Mouse (Mus musculus): ENCODE results near the gene Kdelr2. TPM values are rescaled to one million over a fixed set of nuclear protein-coding genes. Genes with fewer than 3 reads are reported as not detected.
"Not testable (repeated sequence)": the region's sequence is repeated elsewhere in the genome, so short reads cannot be mapped to it uniquely, and the experiment has no call there.

Gene Kdelr2
- polyA plus RNA-seq, 1 experiment = 64.3 TPM

- Histone ChIP-seq H3K4me3 (ENCODE audit: control insufficient read depth, low read depth, low read length) (no peak overlapping the region), H3K27me3 (ENCODE audit: control insufficient read depth, insufficient read depth, low read length) (no peaks in the 10 kb centered on the region), H3K36me3 (ENCODE audit: control insufficient read depth, insufficient read depth, low read length) (no peaks in the 10 kb centered on the region), H3K4me1 (ENCODE audit: control insufficient read depth, insufficient read depth, low read length) (peaks cover 15% of the 10 kb centered on the region), H3K27ac (ENCODE audit: control insufficient read depth, insufficient read depth, low read depth, low read length) (no peak overlapping the region)
- peak; percentile 77; the same call in 1 of the 2 replicates for TF ChIP-seq CTCF (IDR thresholded peaks at IDR 0.05; ENCODE audit: control insufficient read depth, insufficient read depth, insufficient replicate concordance, low read depth, low read length)
- no peak for TF ChIP-seq POLR2A (IDR thresholded peaks at IDR 0.05; ENCODE audit: control insufficient read depth, low read depth, low read length)
Measured at GRCm38 (mm10) chr5:143376156-143376555, 27.5 kb upstream of the Kdelr2 start.

- Histone ChIP-seq H3K27ac (ENCODE audit: control insufficient read depth, insufficient read depth, low read depth, low read length) (no peak overlapping the region), H3K27me3 (ENCODE audit: control insufficient read depth, insufficient read depth, low read length) (no peaks in the 10 kb centered on the region)
Measured at GRCm38 (mm10) chr5:143386797-143387621, 16.6 kb upstream of the Kdelr2 start.

GRCm38 (mm10) chr5:143394184-143394583, 9.5 kb upstream of the Kdelr2 start:
- H3K4me1 ChIP-seq (ENCODE audit: control insufficient read depth, insufficient read depth, low read length) = no peaks in the 10 kb centered on the region
- no peak for TF ChIP-seq POLR2A (IDR thresholded peaks at IDR 0.05; ENCODE audit: control insufficient read depth, low read depth, low read length)
- no peak; the same call in 1 of the 2 replicates for TF ChIP-seq CTCF (IDR thresholded peaks at IDR 0.05; ENCODE audit: control insufficient read depth, insufficient read depth, insufficient replicate concordance, low read depth, low read length)
- no peak overlapping the region for H3K27ac ChIP-seq (ENCODE audit: control insufficient read depth, insufficient read depth, low read depth, low read length)
- no peaks in the 10 kb centered on the region for H3K36me3 ChIP-seq (ENCODE audit: control insufficient read depth, insufficient read depth, low read length)
- H3K27me3 ChIP-seq (ENCODE audit: control insufficient read depth, insufficient read depth, low read length) = no peaks in the 10 kb centered on the region
- no peak overlapping the region for H3K4me3 ChIP-seq (ENCODE audit: control insufficient read depth, low read depth, low read length)

More at GRCm38 (mm10) chr5:143386797-143387621, 16.6 kb upstream of the Kdelr2 start:
- no peak for TF ChIP-seq CTCF (IDR thresholded peaks at IDR 0.05; ENCODE audit: control insufficient read depth, insufficient read depth, insufficient replicate concordance, low read depth, low read length)
- no peak for TF ChIP-seq POLR2A (IDR thresholded peaks at IDR 0.05; ENCODE audit: control insufficient read depth, low read depth, low read length)
- H3K4me1 ChIP-seq (ENCODE audit: control insufficient read depth, insufficient read depth, low read length) = peaks cover 8% of the 10 kb centered on the region
- H3K36me3 ChIP-seq (ENCODE audit: control insufficient read depth, insufficient read depth, low read length) = no peaks in the 10 kb centered on the region
- H3K4me3 ChIP-seq (ENCODE audit: control insufficient read depth, low read depth, low read length) = peak overlapping the region; percentile 32

- not testable (repeated sequence) for H3K27me3 ChIP-seq (ENCODE audit: control insufficient read depth, insufficient read depth, low read length); H3K36me3 ChIP-seq (ENCODE audit: control insufficient read depth, insufficient read depth, low read length); H3K4me3 ChIP-seq (ENCODE audit: control insufficient read depth, low read depth, low read length); H3K27ac ChIP-seq (ENCODE audit: control insufficient read depth, insufficient read depth, low read depth, low read length); H3K4me1 ChIP-seq (ENCODE audit: control insufficient read depth, insufficient read depth, low read length)
Measured at GRCm38 (mm10) chr5:143394966-143395365, 8.7 kb upstream of the Kdelr2 start.

GRCm38 (mm10) chr5:143395649-143396048, 8.0 kb upstream of the Kdelr2 start:
- Histone ChIP-seq H3K27ac (ENCODE audit: control insufficient read depth, insufficient read depth, low read depth, low read length) (no peak overlapping the region), H3K36me3 (ENCODE audit: control insufficient read depth, insufficient read depth, low read length) (no peaks in the 10 kb centered on the region), H3K4me1 (ENCODE audit: control insufficient read depth, insufficient read depth, low read length) (no peaks in the 10 kb centered on the region), H3K27me3 (ENCODE audit: control insufficient read depth, insufficient read depth, low read length) (no peaks in the 10 kb centered on the region), H3K4me3 (ENCODE audit: control insufficient read depth, low read depth, low read length) (no peak overlapping the region)
- TF ChIP-seq CTCF (IDR thresholded peaks at IDR 0.05; ENCODE audit: control insufficient read depth, insufficient read depth, insufficient replicate concordance, low read depth, low read length) (peak; percentile 32; the same call in 1 of the 2 replicates), POLR2A (IDR thresholded peaks at IDR 0.05; ENCODE audit: control insufficient read depth, low read depth, low read length) (no peak)

- H3K27ac ChIP-seq (ENCODE audit: control insufficient read depth, insufficient read depth, low read depth, low read length) = no peak overlapping the region
- no peak overlapping the region for H3K4me3 ChIP-seq (ENCODE audit: control insufficient read depth, low read depth, low read length)
- H3K4me1 ChIP-seq (ENCODE audit: control insufficient read depth, insufficient read depth, low read length) = peaks cover 6% of the 10 kb centered on the region; the same call in 1 of the 2 replicates
- H3K27me3 ChIP-seq (ENCODE audit: control insufficient read depth, insufficient read depth, low read length) = no peaks in the 10 kb centered on the region
- no peak for TF ChIP-seq POLR2A (IDR thresholded peaks at IDR 0.05; ENCODE audit: control insufficient read depth, low read depth, low read length)
- TF ChIP-seq CTCF (IDR thresholded peaks at IDR 0.05; ENCODE audit: control insufficient read depth, insufficient read depth, insufficient replicate concordance, low read depth, low read length) = no peak
- no peaks in the 10 kb centered on the region for H3K36me3 ChIP-seq (ENCODE audit: control insufficient read depth, insufficient read depth, low read length)
Measured at GRCm38 (mm10) chr5:143400501-143400900, 3.1 kb upstream of the Kdelr2 start.

GRCm38 (mm10) chr5:143401556-143401955, 2.1 kb upstream of the Kdelr2 start:
- H3K27me3 ChIP-seq (ENCODE audit: control insufficient read depth, insufficient read depth, low read length) = no peaks in the 10 kb centered on the region
- H3K4me1 ChIP-seq (ENCODE audit: control insufficient read depth, insufficient read depth, low read length) = peaks cover 6% of the 10 kb centered on the region
- H3K27ac ChIP-seq (ENCODE audit: control insufficient read depth, insufficient read depth, low read depth, low read length) = no peak overlapping the region
- no peak overlapping the region for H3K4me3 ChIP-seq (ENCODE audit: control insufficient read depth, low read depth, low read length)
- no peaks in the 10 kb centered on the region for H3K36me3 ChIP-seq (ENCODE audit: control insufficient read depth, insufficient read depth, low read length)
- TF ChIP-seq CTCF (IDR thresholded peaks at IDR 0.05; ENCODE audit: control insufficient read depth, insufficient read depth, insufficient replicate concordance, low read depth, low read length) (no peak), POLR2A (IDR thresholded peaks at IDR 0.05; ENCODE audit: control insufficient read depth, low read depth, low read length) (no peak)

Measured in testis, adult 2 months (tissue).